Mouse (Mus musculus): ENCODE results near the gene Fam83e. TPM values are rescaled to one million over a fixed set of nuclear protein-coding genes. Genes with fewer than 3 reads are reported as not detected.

Fam83e gene
- polyA plus RNA-seq, 1 experiment from 2014 or later: 3.2 TPM

GRCm38 (mm10) chr7:45702809-45703520, 18.0 kb upstream of the Fam83e start:
- no peaks in the 10 kb centered on the region for H3K36me3 ChIP-seq
- H3K4me1 ChIP-seq: peaks cover 62% of the 10 kb centered on the region
- peaks cover 24% of the 10 kb centered on the region for H3K27me3 ChIP-seq
- peak overlapping the region; percentile 87; the same call in 1 of the 2 replicates for H3K4me2 ChIP-seq (replicated peaks)
- peak overlapping the region; percentile 91; the same call in 1 of the 2 replicates for H3K27ac ChIP-seq (replicated peaks)
- H3K9ac ChIP-seq: no peak overlapping the region
- WGBS: 89% methylated on average over 17 of the region's 17 CpGs
- no peak overlapping the region for H3K4me3 ChIP-seq (replicated peaks)
- no peak for ATAC-seq (ENCODE audit: insufficient number of reproducible peaks, low FRiP score, low TSS enrichment, low read depth)
- H3K9me3 ChIP-seq (replicated peaks): no peaks in the 10 kb centered on the region

GRCm38 (mm10) chr7:45703521-45704033, 17.4 kb upstream of the Fam83e start:
- 41% methylated on average over 12 of the region's 12 CpGs for WGBS

DNA sequence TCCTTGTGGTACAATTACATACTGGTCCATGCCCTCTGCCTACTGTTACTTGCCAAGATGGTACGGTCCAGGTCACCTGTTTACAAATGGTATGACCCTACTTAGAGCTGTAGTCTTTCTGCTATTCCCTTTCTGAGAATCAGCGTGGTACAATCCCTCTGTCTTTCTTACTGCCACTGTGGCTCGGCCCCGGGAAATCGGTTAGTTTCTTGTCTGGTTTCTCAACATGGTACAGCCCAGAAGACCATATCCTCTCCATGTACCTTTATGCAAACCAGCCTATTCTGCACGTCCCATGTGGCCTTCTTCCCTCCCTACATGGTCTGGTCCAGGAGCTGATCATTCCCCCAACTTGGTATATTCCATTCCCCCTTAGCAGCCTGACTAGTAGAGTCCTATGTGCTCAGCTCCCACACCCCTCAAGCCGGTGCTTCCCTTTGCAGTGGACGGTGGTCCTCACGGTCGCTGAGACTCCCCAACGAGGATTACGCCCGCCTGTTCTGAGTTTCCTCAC, 16.9 kb upstream of the Fam83e start:
- Histone ChIP-seq H3K4me3 (replicated peaks) (peak overlapping the region; percentile 54), H3K27ac (replicated peaks) (peak overlapping the region; percentile 91), H3K4me2 (replicated peaks) (peak overlapping the region; percentile 87), H3K9ac (peak overlapping the region; percentile 12; the same call in 1 of the 2 replicates), H3K36me3 (no peaks in the 10 kb centered on the region), H3K27me3 (peaks cover 16% of the 10 kb centered on the region), H3K4me1 (peaks cover 74% of the 10 kb centered on the region), H3K9me3 (replicated peaks) (no peaks in the 10 kb centered on the region)
- WGBS: under 1% methylated on average over 13 of the region's 13 CpGs
- ATAC-seq (ENCODE audit: insufficient number of reproducible peaks, low FRiP score, low TSS enrichment, low read depth): peak; percentile 25; the same call in 1 of the 2 replicates

More at GRCm38 (mm10) chr7:45703521-45704033, 17.4 kb upstream of the Fam83e start:
- peak overlapping the region; percentile 91 for H3K27ac ChIP-seq (replicated peaks)
- ATAC-seq (ENCODE audit: insufficient number of reproducible peaks, low FRiP score, low TSS enrichment, low read depth): no peak
- no peak overlapping the region for H3K9ac ChIP-seq
- no peaks in the 10 kb centered on the region for H3K9me3 ChIP-seq (replicated peaks)
- H3K27me3 ChIP-seq: peaks cover 20% of the 10 kb centered on the region
- no peaks in the 10 kb centered on the region for H3K36me3 ChIP-seq
- H3K4me2 ChIP-seq (replicated peaks): peak overlapping the region; percentile 87
- peaks cover 69% of the 10 kb centered on the region for H3K4me1 ChIP-seq
- peak overlapping the region; percentile 54 for H3K4me3 ChIP-seq (replicated peaks)

DNA sequence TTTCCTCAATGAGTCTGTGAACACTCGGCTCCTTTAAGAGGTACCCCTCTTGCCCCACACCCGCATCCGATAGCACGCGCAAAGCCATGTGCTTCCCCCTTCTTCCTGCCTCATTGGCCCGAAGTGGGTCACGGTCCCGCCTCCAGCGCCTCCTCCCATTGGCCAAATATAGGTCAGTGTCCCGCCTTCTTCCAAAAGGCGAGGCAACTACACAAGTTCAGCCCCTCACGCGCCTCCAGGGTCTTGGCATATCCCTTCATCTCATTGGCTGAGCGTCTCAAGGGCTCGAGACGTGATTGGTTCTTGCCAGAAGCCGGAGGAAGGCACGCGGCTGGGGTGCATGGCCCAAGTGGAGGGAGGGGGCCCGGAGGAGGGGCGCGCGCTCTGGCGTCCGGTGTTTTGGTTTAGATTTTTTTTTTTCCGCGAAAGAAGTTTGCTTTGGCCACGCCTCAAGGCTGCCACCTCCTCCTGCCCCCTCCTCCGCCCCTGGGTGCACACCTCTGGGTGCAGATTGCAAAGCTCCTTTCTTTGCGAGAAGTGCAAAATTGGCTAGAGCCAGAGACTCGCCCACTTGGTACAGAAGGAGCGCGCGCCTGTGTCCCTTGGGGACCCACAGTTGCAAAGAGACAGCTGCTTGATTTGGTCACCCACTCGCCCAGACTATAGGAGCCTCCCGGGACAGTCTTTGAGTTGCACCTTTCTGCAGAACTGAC, 16.1 kb upstream of the Fam83e start, which contains the start of gene Dbp:
Dbp (plus strand) TSS at position 359 of the 713 bp plus-strand sequence.
- peak within 1 kb of the TSS; percentile 93 for H3K27ac ChIP-seq (replicated peaks)
- peaks cover 8% of the 10 kb centered on the region for H3K27me3 ChIP-seq
- peak; percentile 92 for ATAC-seq (ENCODE audit: insufficient number of reproducible peaks, low FRiP score, low TSS enrichment, low read depth)
- under 1% methylated on average over 36 of the region's 36 CpGs for WGBS
- peak within 1 kb of the TSS; percentile 54 for H3K4me3 ChIP-seq (replicated peaks)
- H3K9me3 ChIP-seq (replicated peaks): no peaks in the 10 kb centered on the region
- peak within 1 kb of the TSS; percentile 87 for H3K4me2 ChIP-seq (replicated peaks)
- H3K36me3 ChIP-seq: peaks cover 6% of the 10 kb centered on the region; the same call in 1 of the 2 replicates
- peak within 1 kb of the TSS; percentile 68 for H3K9ac ChIP-seq
- peaks cover 67% of the 10 kb centered on the region for H3K4me1 ChIP-seq

- Histone ChIP-seq H3K27me3 (peaks cover 2% of the 10 kb centered on the region; the same call in 1 of the 2 replicates), H3K9ac (peak overlapping the region; percentile 68; the same call in 1 of the 2 replicates), H3K4me2 (replicated peaks) (peak overlapping the region; percentile 87), H3K36me3 (peaks cover 12% of the 10 kb centered on the region), H3K27ac (replicated peaks) (peak overlapping the region; percentile 93), H3K4me1 (peaks cover 61% of the 10 kb centered on the region), H3K9me3 (replicated peaks) (no peaks in the 10 kb centered on the region), H3K4me3 (replicated peaks) (peak overlapping the region; percentile 54)
- no peak for ATAC-seq (ENCODE audit: insufficient number of reproducible peaks, low FRiP score, low TSS enrichment, low read depth)
- WGBS: under 1% methylated on average over 21 of the region's 21 CpGs
Measured at GRCm38 (mm10) chr7:45705443-45705864, 15.6 kb upstream of the Fam83e start.

DNA sequence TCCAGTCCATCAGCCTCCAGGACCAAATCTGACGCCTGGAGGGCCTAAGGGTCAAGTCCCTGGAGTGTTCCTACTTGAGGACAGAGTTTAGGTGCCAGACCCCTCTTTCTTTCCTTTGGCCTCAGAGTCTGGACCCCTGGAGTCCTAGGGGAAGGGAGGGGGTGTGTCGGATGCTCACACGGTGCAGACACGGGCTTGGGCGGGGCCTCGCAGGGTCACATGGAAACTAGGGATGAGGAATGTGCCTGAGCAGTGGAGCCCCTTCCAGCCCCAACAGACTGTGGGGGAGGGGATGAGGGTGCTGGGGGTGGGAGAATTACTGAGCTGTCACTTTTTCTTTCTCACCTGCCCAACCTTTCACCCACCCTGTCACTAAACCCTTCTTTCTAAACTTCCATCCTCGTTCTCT, 15.1 kb upstream of the Fam83e start:
- peak overlapping the region; percentile 54 for H3K4me3 ChIP-seq (replicated peaks)
- H3K27ac ChIP-seq (replicated peaks): peak overlapping the region; percentile 93
- no peaks in the 10 kb centered on the region for H3K9me3 ChIP-seq (replicated peaks)
- H3K36me3 ChIP-seq: peaks cover 16% of the 10 kb centered on the region
- H3K4me2 ChIP-seq (replicated peaks): peak overlapping the region; percentile 87
- H3K9ac ChIP-seq: peak overlapping the region; percentile 68
- WGBS: 3% methylated on average over 7 of the region's 7 CpGs
- H3K27me3 ChIP-seq: no peaks in the 10 kb centered on the region
- ATAC-seq (ENCODE audit: insufficient number of reproducible peaks, low FRiP score, low TSS enrichment, low read depth): no peak
- peaks cover 60% of the 10 kb centered on the region for H3K4me1 ChIP-seq

DNA sequence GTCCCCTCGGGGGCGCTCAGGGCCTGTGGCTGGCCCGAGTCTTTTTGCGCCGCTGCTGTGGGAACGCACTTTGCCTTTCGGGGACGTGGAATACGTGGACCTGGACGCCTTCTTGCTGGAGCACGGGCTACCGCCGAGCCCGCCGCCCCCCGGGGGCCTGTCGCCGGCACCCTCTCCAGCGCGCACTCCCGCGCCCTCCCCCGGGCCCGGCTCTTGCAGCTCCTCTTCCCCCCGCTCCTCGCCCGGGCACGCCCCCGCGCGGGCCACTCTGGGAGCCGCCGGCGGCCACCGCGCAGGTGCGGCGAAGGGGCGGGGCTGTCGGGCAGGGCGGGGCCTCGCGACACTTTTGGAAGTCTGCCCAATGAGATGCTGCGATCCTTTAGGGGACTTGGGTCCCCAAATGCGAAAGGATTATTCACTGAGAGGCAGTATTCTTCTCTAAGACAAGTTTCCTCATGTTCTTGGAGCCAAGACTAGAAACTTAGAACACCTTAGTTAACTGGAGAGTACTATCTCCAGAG, 14.2 kb upstream of the Fam83e start:
- Histone ChIP-seq H3K4me1 (peaks cover 56% of the 10 kb centered on the region), H3K9ac (peak overlapping the region; percentile 68)
- no peak for ATAC-seq (ENCODE audit: insufficient number of reproducible peaks, low FRiP score, low TSS enrichment, low read depth)

DNA sequence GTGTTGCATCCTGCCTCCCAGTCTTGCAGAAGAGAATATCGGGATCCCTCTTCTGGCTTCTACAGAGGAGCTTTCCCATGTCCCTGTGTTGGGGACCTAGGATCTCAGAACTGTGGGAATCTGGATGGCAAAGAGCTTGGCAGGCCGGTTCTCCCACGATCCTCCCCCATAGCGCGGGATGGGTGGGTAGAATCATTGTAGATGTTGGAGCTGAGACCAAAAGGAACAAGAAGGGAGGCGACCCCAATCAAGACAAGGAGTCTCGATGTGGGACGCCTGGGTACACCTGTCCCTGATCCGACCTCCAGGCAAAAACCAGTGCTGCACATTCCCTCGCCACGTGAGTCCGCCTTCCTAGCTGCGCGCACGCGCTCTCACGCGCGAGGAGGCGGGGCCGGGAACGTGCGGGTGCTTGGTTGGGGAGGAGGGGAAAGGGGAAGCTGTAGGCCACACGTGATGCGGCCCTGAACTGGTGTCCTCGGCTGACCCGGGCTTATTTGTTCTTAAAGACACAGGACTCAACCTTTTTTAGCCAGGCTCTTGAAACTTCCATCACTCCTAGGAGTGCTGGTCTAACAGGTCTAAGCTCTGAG, 13.5 kb upstream of the Fam83e start:
- Histone ChIP-seq H3K4me2 (replicated peaks) (peak overlapping the region; percentile 87), H3K27ac (replicated peaks) (peak overlapping the region; percentile 93), H3K27me3 (no peaks in the 10 kb centered on the region), H3K4me3 (replicated peaks) (peak overlapping the region; percentile 54), H3K4me1 (peaks cover 57% of the 10 kb centered on the region), H3K9me3 (replicated peaks) (no peaks in the 10 kb centered on the region), H3K9ac (no peak overlapping the region), H3K36me3 (peaks cover 32% of the 10 kb centered on the region)
- no peak for ATAC-seq (ENCODE audit: insufficient number of reproducible peaks, low FRiP score, low TSS enrichment, low read depth)
- WGBS: under 1% methylated on average over 27 of the region's 27 CpGs

More for the DNA sequence above, 14.2 kb upstream of the Fam83e start:
- Histone ChIP-seq H3K4me2 (replicated peaks) (peak overlapping the region; percentile 87), H3K36me3 (peaks cover 25% of the 10 kb centered on the region), H3K9me3 (replicated peaks) (no peaks in the 10 kb centered on the region), H3K27ac (replicated peaks) (peak overlapping the region; percentile 93), H3K4me3 (replicated peaks) (peak overlapping the region; percentile 54), H3K27me3 (no peaks in the 10 kb centered on the region)
- WGBS: under 1% methylated on average over 44 of the region's 45 CpGs

- WGBS: 29% methylated on average over 13 of the region's 13 CpGs
- H3K27ac ChIP-seq (replicated peaks): peak overlapping the region; percentile 93
- ATAC-seq (ENCODE audit: insufficient number of reproducible peaks, low FRiP score, low TSS enrichment, low read depth): no peak
- no peaks in the 10 kb centered on the region for H3K9me3 ChIP-seq (replicated peaks)
- H3K4me3 ChIP-seq (replicated peaks): peak overlapping the region; percentile 54
- H3K4me2 ChIP-seq (replicated peaks): peak overlapping the region; percentile 87
- H3K9ac ChIP-seq: no peak overlapping the region
- H3K27me3 ChIP-seq: no peaks in the 10 kb centered on the region
- peaks cover 61% of the 10 kb centered on the region for H3K4me1 ChIP-seq
- H3K36me3 ChIP-seq: peaks cover 40% of the 10 kb centered on the region
Measured at GRCm38 (mm10) chr7:45708221-45708761, 12.7 kb upstream of the Fam83e start.

DNA sequence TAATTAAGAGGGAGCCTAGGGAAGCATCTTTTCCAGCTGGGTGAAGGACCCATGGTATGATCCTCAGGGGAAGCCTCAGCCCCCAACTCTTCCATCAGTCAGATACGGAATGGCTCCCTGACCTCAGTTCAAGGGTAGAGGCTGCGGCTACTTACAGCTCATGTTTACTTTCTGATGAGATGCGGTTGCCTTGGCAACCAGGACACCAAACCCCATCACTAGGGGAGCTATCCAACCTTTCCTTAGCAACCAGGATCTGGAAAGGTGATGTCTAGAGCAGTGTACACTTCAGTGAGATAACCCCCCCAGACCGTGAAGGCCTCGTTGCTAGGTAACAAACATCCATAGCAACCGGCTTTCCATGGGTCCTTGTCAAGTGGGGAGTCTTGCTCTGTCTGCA, 12.0 kb upstream of the Fam83e start:
- H3K4me1 ChIP-seq: peaks cover 61% of the 10 kb centered on the region
- H3K27me3 ChIP-seq: no peaks in the 10 kb centered on the region
- H3K4me2 ChIP-seq (replicated peaks): no peak overlapping the region
- H3K9me3 ChIP-seq (replicated peaks): no peaks in the 10 kb centered on the region
- ATAC-seq (ENCODE audit: insufficient number of reproducible peaks, low FRiP score, low TSS enrichment, low read depth): no peak
- no peak overlapping the region for H3K9ac ChIP-seq
- H3K27ac ChIP-seq (replicated peaks): 0 out of 2 replicates have a peak overlapping the region, but pooled peaks have one; percentile 93
- H3K4me3 ChIP-seq (replicated peaks): no peak overlapping the region
- WGBS: 52% methylated on average over 6 of the region's 6 CpGs
- peaks cover 46% of the 10 kb centered on the region for H3K36me3 ChIP-seq
